Mouse (Mus musculus) brain, embryonic 14.5 days (tissue): ENCODE measurements at regions not wholly inside any gene's neighbourhood (a gene's known extent, or its start where the extent isn't known, plus 50 kb on each side); places are given as distances from the start of the nearest gene placed in this dataset.

Experiments
- DNase-seq: peaks from one replicate; pipeline ENCODE4 v3.0.0-alpha.2; 2011; ENCODE audit warnings: low read depth
- CTCF ChIP-seq: fragments of 200-500 bp; IDR thresholded peaks from 2 replicates; pipeline ENCODE4 v1.5.1; 2012; ENCODE audit warnings: inconsistent platforms, mild to moderate bottlenecking, moderate library complexity, borderline replicate concordance; ENCODE audit not compliant: insufficient read depth, insufficient read length; ENCODE audit errors: extremely low read depth
- POLR2A ChIP-seq: fragments of 200-500 bp; IDR thresholded peaks from 2 replicates; pipeline ENCODE4 v1.6.1; 2012; ENCODE audit warnings: mild to moderate bottlenecking, inconsistent platforms, borderline replicate concordance; ENCODE audit not compliant: poor library complexity, insufficient read depth, insufficient read length, severe bottlenecking; ENCODE audit errors: extremely low read depth

GRCm38 (mm10) chr8:86201830-86202229 is 361.1 kb downstream of the Phkb start:
- TF ChIP-seq CTCF = no peak
- no peak for TF ChIP-seq POLR2A
- DNase-seq = no peak

DNA sequence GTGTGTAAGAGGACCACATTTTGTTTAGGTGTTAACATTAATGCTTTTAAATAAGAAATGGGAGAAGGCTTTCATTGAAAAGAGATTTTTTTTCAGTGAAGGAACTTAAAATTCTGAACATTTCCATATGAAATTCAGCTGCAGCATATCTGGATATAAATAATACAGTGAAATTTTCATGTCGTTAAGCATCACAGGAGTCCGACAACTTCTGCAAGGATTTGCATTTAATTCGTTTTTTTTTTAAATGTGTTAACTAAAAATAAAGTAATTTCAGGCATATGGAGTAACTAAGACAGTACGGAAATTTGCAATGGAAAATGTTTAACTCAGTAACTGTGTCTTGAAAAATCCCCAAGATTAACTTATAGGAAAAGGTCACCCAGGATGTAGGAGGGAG is 351.5 kb downstream of the Phkb start:
- no peak for TF ChIP-seq POLR2A
- no peak for DNase-seq

DNA sequence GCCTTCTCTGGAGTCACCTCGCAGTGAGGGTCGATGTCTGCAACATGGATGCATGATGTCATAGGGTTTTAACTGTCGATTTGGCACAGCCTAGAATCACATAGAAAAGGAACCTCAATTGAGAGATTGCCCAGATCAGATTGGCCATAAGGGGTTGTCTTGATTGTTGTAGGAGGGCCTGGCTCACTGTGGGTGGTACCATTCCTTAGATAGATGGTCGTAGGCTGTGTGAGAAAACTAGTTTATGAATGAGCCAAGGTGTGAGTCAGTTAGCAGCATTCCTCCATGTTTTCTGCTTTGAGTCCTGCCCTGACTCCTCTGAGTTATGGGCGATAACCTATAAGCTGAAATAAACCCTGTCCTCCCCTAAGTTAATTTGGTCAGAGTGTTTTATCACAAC is 343.9 kb downstream of the Phkb start:
- DNase-seq = no peak

DNA sequence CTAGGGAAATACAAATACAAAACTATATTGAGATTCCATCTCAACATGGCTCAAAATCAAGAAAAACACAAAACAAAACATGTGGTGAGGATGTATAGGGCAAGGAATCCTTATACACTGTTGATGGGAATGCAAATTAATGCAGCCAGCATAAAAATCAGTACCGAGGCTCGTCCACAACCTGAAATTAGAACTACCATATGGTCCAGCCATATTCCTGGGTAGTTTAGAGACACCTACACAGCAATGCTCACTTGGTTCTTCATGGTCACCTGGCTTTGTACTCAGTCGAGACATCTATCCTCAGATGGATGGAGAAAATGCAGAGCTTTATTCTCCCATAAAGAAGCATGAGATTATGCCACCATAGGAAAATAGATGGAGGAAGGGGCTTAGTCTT is 340.0 kb downstream of the Phkb start:
- TF ChIP-seq POLR2A = no peak
- TF ChIP-seq CTCF = no peak
- no peak for DNase-seq

More for the DNA sequence above, 343.9 kb downstream of the Phkb start:
- no peak for TF ChIP-seq CTCF
- no peak for TF ChIP-seq POLR2A

DNA sequence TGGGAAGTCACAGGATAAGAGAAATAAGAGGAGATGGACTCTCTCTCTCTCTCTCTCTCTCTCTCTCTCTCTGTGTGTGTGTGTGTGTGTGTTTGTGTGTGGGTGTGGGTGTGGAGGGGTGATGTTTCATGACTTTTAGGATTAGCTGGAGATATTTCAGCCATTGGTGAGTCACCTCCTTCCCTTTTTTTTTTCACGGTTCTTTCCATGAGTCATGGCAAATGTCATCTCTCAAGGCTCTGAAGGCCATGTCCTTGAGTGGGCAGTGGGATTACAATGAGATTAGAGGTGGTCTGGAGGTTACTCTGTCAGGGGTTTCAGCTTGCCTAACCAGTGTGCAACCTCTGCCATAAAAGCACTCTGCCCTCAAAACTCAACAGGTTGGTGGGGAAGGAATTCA is 329.3 kb downstream of the Phkb start:
- TF ChIP-seq CTCF = no peak

DNA sequence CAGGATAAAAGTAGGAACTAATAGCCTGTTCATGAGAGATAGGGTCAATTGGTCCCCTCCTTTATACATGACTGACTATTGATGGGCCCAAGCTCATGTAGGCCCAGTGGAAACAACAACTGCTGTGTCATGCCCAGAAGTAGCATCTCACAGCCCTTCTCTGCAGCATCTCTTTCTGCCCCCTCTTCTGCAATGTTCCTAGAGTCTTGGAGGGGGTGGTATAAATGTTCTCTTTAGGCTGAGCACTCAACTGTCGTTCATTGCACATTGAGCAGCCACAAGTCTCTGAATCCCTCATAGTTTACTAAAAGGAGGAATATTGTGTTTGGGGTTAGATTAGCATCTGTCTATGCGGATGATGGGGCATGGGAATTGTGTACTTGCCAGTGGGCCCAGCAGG is 324.1 kb downstream of the Phkb start:
- DNase-seq = no peak
- TF ChIP-seq CTCF (no peak), POLR2A (no peak)

More for the DNA sequence above, 329.3 kb downstream of the Phkb start:
- no peak for DNase-seq

- TF ChIP-seq POLR2A (no peak), CTCF (no peak)
Observed at GRCm38 (mm10) chr8:86159074-86159783, 318.5 kb downstream of the Phkb start.

DNA sequence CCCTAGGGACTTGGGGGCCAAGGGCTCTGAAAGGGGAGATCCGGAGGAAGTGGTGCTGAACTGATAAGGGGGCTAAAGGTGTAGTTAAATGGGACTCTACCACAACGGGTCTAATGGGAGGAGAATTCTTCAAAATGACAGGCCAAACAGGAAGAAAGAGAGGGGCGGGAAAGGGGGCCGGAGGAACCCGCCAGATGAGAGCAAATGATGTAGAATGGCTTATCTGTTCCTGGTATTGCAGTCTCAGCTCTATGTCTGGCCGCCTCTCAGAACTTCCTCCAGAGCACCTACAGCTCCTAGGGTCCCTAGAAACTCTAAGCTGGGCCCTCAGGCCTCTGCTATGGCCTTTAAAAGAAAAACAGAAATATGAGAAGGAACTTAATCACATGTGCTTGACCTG is 306.8 kb downstream of the Phkb start:
- TF ChIP-seq POLR2A (no peak), CTCF (no peak)
- DNase-seq = no peak

More at GRCm38 (mm10) chr8:86159074-86159783, 318.5 kb downstream of the Phkb start:
- DNase-seq = peak; percentile 88

GRCm38 (mm10) chr8:86125244-86125643 is 284.5 kb downstream of the Phkb start:
- TF ChIP-seq POLR2A = no peak
- no peak for DNase-seq

DNA sequence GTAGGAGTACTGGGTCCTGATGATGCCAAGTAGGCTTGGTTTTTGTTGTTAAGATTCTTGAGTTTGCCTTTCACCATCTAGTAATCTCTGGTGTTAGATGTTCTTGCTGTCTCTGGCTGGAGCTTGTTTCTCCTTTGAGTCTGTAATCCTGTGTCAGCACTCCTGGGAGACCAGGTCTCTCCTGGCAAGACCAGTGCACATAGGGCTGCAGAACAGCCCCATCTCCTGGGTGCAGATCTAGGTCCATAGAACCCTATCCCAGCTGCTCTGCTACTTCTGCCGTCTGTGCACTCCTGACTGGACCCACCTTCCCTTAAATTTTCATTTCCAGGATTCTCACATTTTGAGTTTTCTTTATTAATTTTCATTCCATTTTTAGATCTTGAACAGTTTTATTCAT is 283.9 kb downstream of the Phkb start:
- no peak for TF ChIP-seq CTCF
- DNase-seq = no peak
